16 mouse cellular contexts compared by ENCODE assay signal in the genomic region with DNA sequence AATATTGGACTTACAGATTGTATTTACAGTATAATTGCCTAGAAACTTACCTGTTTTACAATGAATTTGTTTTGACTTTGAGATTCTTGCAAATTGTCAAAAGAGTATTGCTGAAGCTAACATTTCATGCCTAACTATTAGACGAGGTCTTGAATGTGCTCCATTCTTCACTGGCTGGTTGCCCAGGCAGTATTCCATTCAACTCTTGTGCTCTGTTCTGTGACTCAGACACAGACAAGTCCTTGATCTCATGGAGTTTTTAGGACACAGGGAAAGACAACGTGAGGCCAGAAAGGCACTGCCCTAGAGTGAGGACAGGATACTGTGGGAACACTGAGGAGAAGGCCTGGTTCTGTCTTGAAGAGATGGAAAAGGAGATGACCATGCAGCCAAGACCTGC. TPM values are rescaled to one million over a fixed set of nuclear protein-coding genes. Genes with fewer than 3 reads are reported as not detected.
DNase-seq lines count a peak whose midpoint lies in the region; TF ChIP-seq lines count a peak whose summit lies in the region.
"Had no signal": no experiment of that assay in that cellular context is flagged by ENCODE, and none has a peak within 500 bp of the region (broad histone marks: within the 10 kb centered on the region; RNA-seq: fewer than 3 reads in every experiment).

No protein-coding gene starts in this region.

- no peak overlapping the region for H3K4me3 ChIP-seq in heart, adult 2 months
- H3K4me3 ChIP-seq in layer of hippocampus, adult 2 months: no peak overlapping the region
- H3K4me3 ChIP-seq: erythroblast, embryonic 14.5 days; midbrain, embryonic 10.5 days had no signal

- no peaks in the 10 kb centered on the region for H3K36me3 ChIP-seq in heart, adult 2 months (ENCODE audit: control insufficient read depth, insufficient read depth, low read length)
- H3K36me3 ChIP-seq: G1E; midbrain, embryonic 10.5 days had no signal

- TF ChIP-seq EP300 in heart, adult 2 months (IDR thresholded peaks at IDR 0.05; ENCODE audit: insufficient read depth, low read depth, low read length): no peak

- H3K27me3 ChIP-seq in heart, adult 2 months (ENCODE audit: control insufficient read depth, insufficient read depth, low read length): no peaks in the 10 kb centered on the region

- no peaks in the 10 kb centered on the region for H3K79me2 ChIP-seq in heart, adult 2 months (replicated peaks; ENCODE audit: control insufficient read depth, insufficient read depth, low read length)

- TF ChIP-seq POLR2A in heart, adult 2 months (IDR thresholded peaks at IDR 0.05; ENCODE audit: insufficient read depth, low read depth, low read length): no peak

- no peak overlapping the region for H3K27ac ChIP-seq in heart, adult 2 months
- peak overlapping the region; percentile 46; the same call in 1 of the 2 replicates for H3K27ac ChIP-seq in layer of hippocampus, adult 2 months
- H3K27ac ChIP-seq: midbrain, embryonic 10.5 days had no signal

- DNase-seq in heart, adult 18-20 months: peak; percentile 14 to 29
- no peak for DNase-seq in heart, adult 2 months
- DNase-seq in layer of hippocampus, adult 2 months (ENCODE audit: low spot score in 2 of 2): no peak
- no peak for DNase-seq in layer of hippocampus, adult 9-11 months
- peak; percentile 36 to 52 for DNase-seq in adrenal gland, adult 18-20 months (ENCODE audit: low spot score in 2 of 2)
- DNase-seq in gastrocnemius, adult 8-10 months (ENCODE audit: low spot score in 2 of 2): peak; percentile 15 to 27
- no peak for DNase-seq in spleen, adult 18-20 months
- no peak for DNase-seq in embryo, embryonic 11 days
- DNase-seq: B cell, adult 2 months; left cerebral cortex, postnatal 4 days; lung, adult 2 months; right cerebral cortex, postnatal 4 days; thymus, postnatal 36 days had no signal

- H3K9ac ChIP-seq in heart, adult 2 months (ENCODE audit: low read depth, low read length): no peak overlapping the region

- no peak for TF ChIP-seq CTCF in heart, adult 2 months (IDR thresholded peaks at IDR 0.05)
- TF ChIP-seq CTCF in layer of hippocampus, adult 2 months (conservative IDR thresholded peaks at IDR 0.05): no peak

- H3K4me1 ChIP-seq in heart, adult 2 months (ENCODE audit: control insufficient read depth, insufficient read depth, low read length): no peaks in the 10 kb centered on the region

- intact Hi-C loops in heart, adult 2 months (cut with DNase I): no loop called here

- WGBS in heart, adult 2 months: 21% methylated on average over 2 of the region's 2 CpGs

RNA-seq across cellular contexts. Expression of a gene that starts 57.0 kb away (rescaled TPM):
- 10 to 100 TPM; 63.1 to 71.8 TPM for total RNA-seq in heart, adult 18-20 months (2021)
- 10 to 100 TPM; 61.7 to 67.6 TPM for total RNA-seq in heart, adult 2 months (2021)
- polyA plus RNA-seq in heart, adult 2 months (2012; rRNA removed): 13.2 and 28.3 TPM in 2 replicates
- 100 to 1,000 TPM in 1 of 2 experiments, 10 to 100 TPM in 1; 95.9 to 109 TPM for total RNA-seq in layer of hippocampus, adult 2 months (2021)
- 10 to 100 TPM; 26.5 to 30.8 TPM for total RNA-seq in adrenal gland, adult 18-20 months (2021)
- total RNA-seq in gastrocnemius, adult 8-10 months (2022): 100 to 1,000 TPM; 112 to 130 (median 120) TPM

Comparison
In these comparisons a context has a peak if more than half of its experiments do, and no peak if none do; other contexts are left out.
1. DNase-seq: peak in heart, adult 18-20 months (2 of 2), adrenal gland, adult 18-20 months (2 of 2) and gastrocnemius, adult 8-10 months (2 of 2); none in heart, adult 2 months (0 of 2), layer of hippocampus, adult 2 months (0 of 2), layer of hippocampus, adult 9-11 months (single experiment), spleen, adult 18-20 months (0 of 2) and embryo, embryonic 11 days (single experiment).